Mouse (Mus musculus) T-helper 17 cell (primary cell): Measurements from ENCODE around the gene Slc30a9.

ENCODE experiments used
- in situ Hi-C, 2 experiments: fragments of 300-600 bp; cut with MboI, MseI; formaldehyde crosslinking; loops; 1 replicate in 1 of 2; 2 replicates in 1 of 2; pipeline ENCODE4 v1.15.1; 2025; ENCODE audit warnings: high pct_unique_total_duplicates in 2 of 2

The Slc30a9 gene

GRCm38 (mm10) chr5:67311811-67312521, 5.2 kb downstream of the Slc30a9 start:
- in situ Hi-C loops = no loop called here

- in situ Hi-C loops = no loop called here
These were observed 5.7 kb downstream of the Slc30a9 start for GRCm38 (mm10) chr5:67312522-67312851.

- in situ Hi-C loops = no loop called here
These were observed 15.0 kb downstream of the Slc30a9 start for GRCm38 (mm10) chr5:67321656-67322268.

- in situ Hi-C loops = no loop called here
These were observed 17.3 kb downstream of the Slc30a9 start for GRCm38 (mm10) chr5:67324032-67324431.

- in situ Hi-C loops = no loop called here
These were observed 34.1 kb downstream of the Slc30a9 start for GRCm38 (mm10) chr5:67340811-67341210.

GRCm38 (mm10) chr5:67347060-67347459, 40.3 kb downstream of the Slc30a9 start:
- in situ Hi-C loops = no loop called here

GRCm38 (mm10) chr5:67348949-67349348, 42.2 kb downstream of the Slc30a9 start:
- in situ Hi-C loops = no loop called here

- in situ Hi-C loops = loop anchor here in 1 of 2 experiments (5.0 kb wide), 1 partner anchor 50 kb away; no protein-coding TSS in a partner anchor
These were observed 55.6 kb downstream of the Slc30a9 start for GRCm38 (mm10) chr5:67362316-67362715.

- in situ Hi-C loops = loop anchor here in 1 of 2 experiments (5.0 kb wide), 1 partner anchor 49 kb away; no protein-coding TSS in a partner anchor
These were observed 56.2 kb downstream of the Slc30a9 start for GRCm38 (mm10) chr5:67362931-67363330.

- in situ Hi-C loops = loop anchor here in 1 of 2 experiments (5.0 kb wide), 1 partner anchor 45 kb away; no protein-coding TSS in a partner anchor
These were observed 70.4 kb downstream of the Slc30a9 start for GRCm38 (mm10) chr5:67377044-67377621.

GRCm38 (mm10) chr5:67381690-67382089, 74.9 kb downstream of the Slc30a9 start:
- in situ Hi-C loops = no loop called here

GRCm38 (mm10) chr5:67382556-67382955, 75.8 kb downstream of the Slc30a9 start:
- in situ Hi-C loops = no loop called here

GRCm38 (mm10) chr5:67393951-67394350, 87.2 kb downstream of the Slc30a9 start:
- in situ Hi-C loops = no loop called here

- in situ Hi-C loops = loop anchor here in 1 of 2 experiments (5.0 kb wide), 1 partner anchor 128 kb away; no protein-coding TSS in a partner anchor
These were observed 88.6 kb downstream of the Slc30a9 start for GRCm38 (mm10) chr5:67395211-67395851.

GRCm38 (mm10) chr5:67397186-67397585, 90.4 kb downstream of the Slc30a9 start:
- in situ Hi-C loops = loop anchor here in 1 of 2 experiments (5.0 kb wide), 1 partner anchor 130 kb away; no protein-coding TSS in a partner anchor

GRCm38 (mm10) chr5:67399876-67400607, 93.3 kb downstream of the Slc30a9 start:
- in situ Hi-C loops = loop anchor here in 1 of 2 experiments (5.0 kb wide), 1 partner anchor 133 kb away; no protein-coding TSS in a partner anchor

GRCm38 (mm10) chr5:67400608-67401480, 94.1 kb downstream of the Slc30a9 start:
- in situ Hi-C loops = no loop called here

- in situ Hi-C loops = no loop called here
These were observed 94.9 kb downstream of the Slc30a9 start for GRCm38 (mm10) chr5:67401612-67402011.

- in situ Hi-C loops = no loop called here
These were observed 97.6 kb downstream of the Slc30a9 start for GRCm38 (mm10) chr5:67404380-67404779.

GRCm38 (mm10) chr5:67404919-67405318, 98.2 kb downstream of the Slc30a9 start:
- in situ Hi-C loops = no loop called here
